Mouse (Mus musculus): Measurements from ENCODE around the gene Hcrt.

- TF ChIP-seq CTCF (IDR thresholded peaks at IDR 0.05; ENCODE audit: control insufficient read depth, insufficient read depth, insufficient replicate concordance, low read depth, low read length) (no peak), POLR2A (IDR thresholded peaks at IDR 0.05; ENCODE audit: control insufficient read depth, low read depth, low read length) (no peak)
Observed at GRCm38 (mm10) chr11:100730477-100731205, 32.1 kb downstream of the Hcrt start.

Measured in testis, adult 2 months (tissue).